Mouse (Mus musculus) inflammation-experienced regulatory T-cells, adult 6 months (primary cell): ENCODE measurements around the gene Zfp385b. TPM values are rescaled to one million over a fixed set of nuclear protein-coding genes. Genes with fewer than 3 reads are reported as not detected.

Experiments
- ATAC-seq: one replicate; pipeline ENCODE4 v1.8.0; 2017
- polyA plus RNA-seq, 3 experiments: library from polyadenylated mRNA; unstranded; fragments of 100-300 nt; shearing (Covaris generic); gene quantifications; one replicate each; pipeline ENCODE4 v1.2.1; 2017

The Zfp385b gene
- polyA plus RNA-seq, 3 experiments from 2014 or later, result not detected

DNA sequence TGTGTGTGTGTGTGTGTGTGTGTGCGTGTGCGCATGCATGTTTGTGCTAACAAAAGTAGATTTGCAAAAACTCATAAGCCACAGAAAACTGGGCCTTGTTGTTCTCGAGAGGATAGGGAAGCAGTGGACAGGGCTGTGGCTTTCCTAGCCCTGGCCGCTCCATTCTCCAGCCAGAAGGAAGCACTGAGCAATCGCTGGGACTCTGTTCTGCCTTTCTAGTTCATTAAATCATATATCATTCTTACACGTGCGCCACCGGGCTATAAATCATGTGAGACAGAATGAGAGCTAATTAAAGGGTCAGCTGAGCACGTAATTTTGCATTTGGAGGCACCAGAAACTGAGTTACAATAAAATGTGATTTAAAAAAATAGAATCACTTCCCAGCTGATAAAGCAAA is 29.1 kb downstream of the Zfp385b start:
- no peak for ATAC-seq

- no peak for ATAC-seq
These were observed 38.0 kb downstream of the Zfp385b start for GRCm38 (mm10) chr2:77781390-77781789.

DNA sequence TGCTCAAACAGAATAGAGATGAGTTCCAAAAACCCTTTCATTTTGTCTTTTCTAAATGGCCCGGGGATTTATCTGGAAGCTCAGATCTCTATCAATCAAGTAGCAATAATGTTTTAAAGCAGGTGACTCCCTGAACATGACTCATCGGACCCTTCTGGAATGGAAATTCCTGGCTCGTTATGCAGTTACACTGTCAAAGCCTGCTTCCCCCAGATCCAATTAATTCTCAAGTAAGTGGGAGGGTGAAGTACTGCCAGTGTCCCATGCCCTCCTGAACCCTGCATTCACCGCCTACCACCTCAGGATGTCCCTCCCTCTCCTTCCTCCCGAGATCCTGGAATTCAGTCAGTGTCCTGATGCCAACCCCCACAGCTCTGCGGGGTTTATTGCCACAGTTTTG is 41.7 kb downstream of the Zfp385b start:
- no peak for ATAC-seq

DNA sequence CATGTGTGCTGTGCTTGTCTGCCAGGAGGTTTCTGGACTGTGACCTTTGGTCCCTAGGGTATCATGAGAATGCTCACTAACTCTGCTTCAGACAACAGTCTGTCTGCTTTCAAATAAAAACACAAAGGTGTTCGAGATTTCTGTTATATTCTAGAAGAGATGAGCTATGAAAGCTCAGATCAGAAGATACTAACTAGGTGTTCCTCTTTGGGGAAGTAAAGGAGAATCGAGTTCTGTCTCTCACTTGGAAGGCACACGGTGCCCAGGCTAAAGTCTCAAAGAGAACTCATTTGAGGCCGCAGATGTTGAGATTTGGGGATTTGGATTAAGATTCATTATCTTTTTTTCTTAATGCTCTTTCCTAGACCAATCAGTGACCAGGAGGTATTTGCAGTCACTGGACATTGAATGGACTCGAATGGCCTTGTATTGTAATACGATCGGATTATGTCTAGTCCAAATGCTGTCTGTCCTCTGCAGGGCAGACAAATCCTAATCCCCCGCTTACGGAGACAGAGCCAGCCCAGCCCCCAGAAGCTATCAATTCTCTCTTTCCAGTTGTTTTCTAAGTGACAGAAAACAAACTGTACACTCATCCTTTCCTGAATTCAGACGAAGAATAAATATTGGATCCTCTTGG is 42.3 kb downstream of the Zfp385b start:
- no peak for ATAC-seq

DNA sequence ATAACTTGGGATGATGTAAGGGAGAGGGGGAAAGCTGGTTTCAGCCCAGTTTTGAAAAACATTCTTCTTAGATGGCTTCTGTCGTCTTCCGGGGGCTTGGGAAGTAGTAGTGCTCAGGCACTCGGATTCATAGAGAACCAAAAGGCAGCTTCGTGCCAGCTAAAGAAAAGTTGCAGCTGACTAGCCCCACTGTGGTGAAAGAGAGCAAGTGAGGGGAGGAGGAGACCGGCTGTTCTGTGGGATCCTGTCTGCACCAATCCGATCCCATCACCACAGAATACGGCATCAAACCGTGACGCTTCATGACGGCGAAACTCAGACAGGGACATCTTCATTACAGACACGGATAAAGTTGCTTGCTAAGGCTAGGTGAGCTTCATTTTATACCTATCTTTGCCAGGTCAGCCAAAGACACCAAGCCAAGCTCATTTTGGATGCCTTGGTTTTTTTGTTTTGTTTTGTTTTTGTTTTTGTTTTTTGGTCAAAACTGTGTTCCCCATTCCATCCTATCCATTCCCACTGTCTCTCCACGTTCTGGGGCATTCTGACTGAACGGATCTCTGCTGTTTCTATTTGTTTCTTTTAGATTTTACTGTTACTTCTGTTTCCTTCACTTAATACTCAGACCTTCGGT is 44.1 kb downstream of the Zfp385b start:
- ATAC-seq, result no peak

DNA sequence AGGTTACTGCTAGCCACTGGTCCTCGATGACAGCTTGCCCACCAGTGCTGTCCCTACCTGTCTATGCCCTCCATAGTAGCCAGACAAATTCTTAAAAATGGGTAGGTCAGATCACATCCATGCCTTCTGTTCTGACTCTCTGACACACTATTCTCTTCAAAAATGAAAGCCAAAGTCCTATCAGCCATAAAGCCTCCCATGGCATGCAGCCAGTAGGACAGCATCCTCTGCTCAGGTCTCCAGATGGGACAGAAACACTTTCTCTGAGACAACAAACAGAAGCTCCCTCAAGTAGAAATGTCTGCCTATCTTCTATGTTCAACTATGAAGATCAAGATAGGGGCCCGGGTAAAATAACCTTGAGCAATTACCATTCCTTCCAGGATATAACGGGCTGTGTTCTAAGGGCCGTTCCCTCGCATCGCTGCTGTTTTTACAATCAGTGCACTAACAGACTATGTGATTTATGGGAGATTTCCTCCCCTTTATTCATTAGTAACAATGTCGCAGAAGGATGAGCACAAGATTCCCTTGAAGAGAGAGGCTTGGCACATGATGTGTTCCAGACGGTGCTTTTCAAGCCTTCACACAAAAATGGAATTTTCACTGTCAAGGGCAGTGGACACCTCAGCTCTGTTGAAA is 49.3 kb downstream of the Zfp385b start:
- ATAC-seq, result no peak

DNA sequence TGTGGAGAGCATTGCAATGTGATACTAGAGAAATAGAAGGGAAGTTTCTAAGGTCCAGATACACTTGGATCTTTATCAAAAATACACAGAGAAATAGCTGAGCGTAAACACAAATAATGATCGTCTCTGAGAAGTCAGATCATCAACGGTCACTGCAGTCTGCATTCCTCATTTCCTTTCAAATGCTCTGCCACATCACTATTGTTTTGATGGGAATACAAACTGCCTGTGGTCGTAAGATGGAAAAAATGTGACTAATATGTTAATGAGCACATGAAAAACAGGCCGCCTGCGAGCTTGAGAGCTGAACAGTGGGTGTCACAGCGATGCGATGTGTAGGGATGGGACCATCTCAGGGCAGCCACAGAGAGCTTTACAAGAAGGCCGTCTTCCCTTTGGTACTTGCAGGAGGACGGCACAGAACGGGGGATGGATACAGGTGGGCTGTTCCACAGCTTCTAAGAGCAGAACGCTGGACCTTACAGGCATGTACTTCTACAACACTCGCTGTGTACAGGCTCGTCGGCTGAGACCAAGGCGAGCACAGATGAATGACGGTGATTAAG is 51.0 kb downstream of the Zfp385b start:
- no peak for ATAC-seq

DNA sequence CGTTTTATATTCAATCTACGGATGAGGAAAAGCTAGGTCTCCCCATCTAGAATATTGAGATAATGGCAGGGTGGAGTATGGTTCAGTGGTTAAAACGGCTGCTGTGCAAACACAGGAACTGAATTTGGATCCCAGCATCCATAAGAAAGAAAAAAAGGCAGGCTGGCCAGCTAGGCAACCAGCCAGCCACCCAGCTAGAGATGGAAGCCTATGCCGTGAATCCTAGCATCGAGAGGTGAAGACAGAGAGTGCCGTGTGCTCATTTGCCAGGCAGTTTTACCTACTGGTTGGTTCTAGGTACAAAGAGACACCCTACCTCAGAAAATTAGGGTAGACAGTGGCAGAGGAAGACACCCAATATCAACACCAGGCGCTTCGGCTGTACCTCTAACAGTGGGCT is 57.5 kb downstream of the Zfp385b start:
- ATAC-seq, result no peak

GRCm38 (mm10) chr2:77758403-77759071 is 60.9 kb downstream of the Zfp385b start:
- no peak for ATAC-seq

DNA sequence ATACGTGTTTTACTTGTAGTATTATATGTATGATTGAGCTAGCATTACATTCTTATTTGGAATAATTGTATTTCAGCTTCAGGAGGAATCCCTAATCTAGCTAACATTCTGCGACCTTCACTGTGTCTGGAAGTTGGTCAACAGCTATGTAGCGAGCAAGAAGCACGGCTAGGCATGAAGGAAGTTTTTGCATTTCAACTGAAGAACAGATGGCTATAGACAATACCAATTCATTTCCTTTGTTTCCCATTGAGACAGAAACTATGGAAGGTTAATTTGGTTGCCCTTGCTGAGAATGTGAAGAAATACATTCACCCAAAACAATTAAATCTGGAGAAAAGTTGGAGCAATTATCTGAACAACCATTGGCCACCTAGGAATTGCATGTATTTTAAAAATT is 66.9 kb downstream of the Zfp385b start:
- no peak for ATAC-seq

DNA sequence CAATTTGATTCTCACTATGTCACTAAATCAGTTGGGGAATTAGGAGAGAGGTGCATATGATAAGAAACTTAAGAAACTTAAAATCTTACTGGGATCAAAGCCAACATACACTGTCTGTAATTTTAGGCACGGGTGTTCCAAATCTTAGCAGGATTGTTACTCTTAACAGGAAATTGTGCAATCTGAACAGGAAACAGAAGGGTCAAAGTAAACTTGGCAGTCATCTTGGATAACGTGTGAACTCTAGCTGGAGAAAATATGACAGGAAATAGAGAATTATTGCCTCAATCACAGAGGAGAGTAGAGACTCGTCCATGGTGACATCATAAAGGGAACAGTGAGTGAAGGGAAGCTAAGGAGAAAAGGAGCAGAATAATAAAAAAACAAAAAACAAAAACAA is 69.8 kb downstream of the Zfp385b start:
- ATAC-seq, result no peak

DNA sequence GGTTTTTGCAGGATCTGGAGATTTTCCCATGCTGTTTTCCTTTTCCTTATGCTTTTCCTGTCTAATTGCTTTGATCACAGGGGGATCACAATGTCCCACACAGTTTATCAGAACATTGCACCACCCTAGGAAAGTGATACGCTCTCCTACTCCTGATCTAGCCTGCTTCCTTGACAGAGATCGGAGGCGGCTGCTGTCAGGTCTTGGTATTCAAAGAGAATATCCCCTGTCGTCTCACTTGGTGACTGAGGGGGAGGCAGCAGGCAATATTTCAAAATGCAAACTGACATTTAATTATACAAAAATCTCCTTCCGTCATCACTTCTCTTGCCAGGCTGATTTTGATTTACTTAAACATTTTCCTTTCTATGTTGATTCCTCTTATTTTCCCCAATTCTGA is 73.0 kb downstream of the Zfp385b start:
- ATAC-seq, result no peak

- ATAC-seq, result no peak
These were observed 74.2 kb downstream of the Zfp385b start for GRCm38 (mm10) chr2:77745246-77745645.

DNA sequence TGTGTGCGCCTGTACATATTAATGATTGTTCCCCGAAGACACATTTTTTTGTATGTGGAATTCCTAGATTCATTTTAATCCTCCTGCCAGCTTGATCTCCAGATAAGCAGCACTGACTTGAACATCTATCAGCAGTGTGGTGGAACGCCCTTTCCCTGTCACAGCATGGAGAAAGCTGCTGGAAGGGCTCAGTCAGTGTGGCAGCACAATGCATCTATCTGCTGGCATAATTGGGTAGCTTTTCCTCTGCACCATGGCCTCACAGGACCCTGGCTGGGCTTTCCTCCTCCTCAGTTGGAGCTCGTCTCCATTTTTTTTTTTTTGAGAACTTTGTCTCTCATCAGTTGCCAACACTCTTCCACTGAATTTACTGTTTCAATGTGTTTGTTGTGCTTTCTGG is 77.1 kb downstream of the Zfp385b start:
- ATAC-seq, result no peak

- no peak for ATAC-seq
These were observed 89.2 kb downstream of the Zfp385b start for GRCm38 (mm10) chr2:77730196-77730595.

DNA sequence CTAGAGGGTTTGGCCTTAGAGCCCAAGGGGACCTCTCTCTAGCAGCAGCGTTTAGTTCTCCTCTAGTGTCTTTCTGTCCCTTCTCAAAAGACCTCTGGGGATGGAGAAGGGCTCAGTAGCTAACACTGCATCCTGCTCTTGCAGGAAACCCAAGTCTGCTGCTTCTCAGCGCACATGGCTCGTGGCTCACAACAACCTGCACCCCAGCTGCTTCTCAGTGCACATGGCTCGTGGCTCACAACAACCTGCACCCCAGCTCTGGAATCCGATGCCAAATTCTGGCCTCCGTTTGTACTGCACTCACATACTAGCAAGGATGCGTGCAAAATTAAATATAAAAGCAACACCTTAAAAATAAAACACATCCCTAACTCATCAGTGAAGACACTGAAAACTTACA is 92.6 kb downstream of the Zfp385b start:
- no peak for ATAC-seq

GRCm38 (mm10) chr2:77720806-77721205 is 98.6 kb downstream of the Zfp385b start:
- ATAC-seq, result no peak

DNA sequence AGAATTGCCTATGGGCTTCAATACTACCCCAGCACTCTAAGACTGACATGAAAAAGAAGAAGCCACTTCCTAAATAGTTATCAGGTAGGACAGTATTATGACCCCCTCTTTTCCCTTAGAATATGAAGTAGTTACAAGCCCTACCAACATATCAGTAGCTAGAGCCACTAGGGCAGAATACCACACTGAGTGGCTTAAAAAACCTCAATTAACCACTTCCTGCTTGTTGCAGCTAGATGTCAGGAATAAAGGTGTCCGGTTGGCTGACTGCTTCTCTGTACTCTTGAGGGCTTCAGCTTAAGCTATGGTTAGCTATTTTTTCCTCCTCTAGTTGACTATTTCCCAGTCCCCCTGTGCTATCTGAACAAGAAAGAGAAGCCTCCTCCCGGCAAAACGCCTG is 103.1 kb downstream of the Zfp385b start:
- ATAC-seq, result no peak

GRCm38 (mm10) chr2:77713886-77714285 is 105.6 kb downstream of the Zfp385b start:
- no peak for ATAC-seq

- no peak for ATAC-seq
These were observed 107.7 kb downstream of the Zfp385b start for GRCm38 (mm10) chr2:77711751-77712150.

- no peak for ATAC-seq
These were observed 110.1 kb downstream of the Zfp385b start for GRCm38 (mm10) chr2:77709206-77709794.

GRCm38 (mm10) chr2:77707138-77707537 is 112.3 kb downstream of the Zfp385b start:
- ATAC-seq, result no peak

- ATAC-seq, result no peak
These were observed 114.0 kb downstream of the Zfp385b start for GRCm38 (mm10) chr2:77705476-77705875.
